Mouse (Mus musculus) megakaryocyte, embryonic 14.5 days (primary cell): ENCODE data around the gene Hcrt.

Experiments
- FLI1 ChIP-seq: IDR thresholded peaks from 2 replicates; pipeline ENCODE4 v1.6.1; 2012; ENCODE audit warnings: low read length, inconsistent platforms, mixed read lengths
- GATA1 ChIP-seq: IDR thresholded peaks from 3 replicates; pipeline ENCODE4 v1.6.1; 2012; ENCODE audit warnings: mixed read lengths, low read length, inconsistent platforms, borderline replicate concordance

DNA sequence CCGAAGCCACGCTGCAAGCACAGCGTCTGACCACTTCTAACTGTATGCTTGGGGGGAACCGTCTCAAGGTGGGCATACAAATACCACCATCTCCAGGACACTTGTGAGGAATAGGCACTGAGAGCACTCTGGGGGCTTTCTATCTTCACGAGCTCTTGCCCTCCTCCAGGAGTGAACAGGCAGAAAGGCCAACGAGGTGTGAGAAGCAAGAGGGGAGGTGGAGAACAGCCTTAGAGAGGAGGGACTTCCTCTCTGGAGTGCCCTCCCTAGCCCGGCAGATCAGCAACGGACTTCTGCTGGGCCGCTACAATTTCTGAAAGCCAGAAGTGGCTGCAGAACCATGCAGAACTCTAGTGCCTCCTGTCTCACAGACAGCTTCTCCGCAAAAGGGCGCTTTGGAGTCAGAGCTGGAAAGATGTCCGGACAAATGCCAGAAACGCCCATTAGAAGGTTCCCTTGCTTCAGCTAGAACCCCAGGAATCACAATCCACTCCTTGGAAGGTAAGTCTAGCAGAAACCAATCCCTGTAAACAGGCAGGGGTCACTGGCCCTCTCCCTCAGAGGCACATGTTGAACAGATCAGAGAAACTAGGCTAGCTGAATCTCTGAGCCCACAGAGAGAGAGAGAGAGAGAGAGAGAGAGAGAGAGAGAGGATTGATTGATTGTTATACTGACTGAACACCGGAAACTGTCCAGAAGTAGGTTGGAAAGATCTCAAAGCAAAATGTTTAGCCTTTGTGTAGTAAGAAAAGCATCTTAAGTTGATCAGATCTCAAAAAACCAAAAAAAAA, 26.6 kb downstream of the Hcrt start:
- no peak for TF ChIP-seq GATA1
- TF ChIP-seq FLI1 = no peak
